Mouse (Mus musculus) forebrain, embryonic 16.5 days (tissue): Measurements from ENCODE around the gene Dnah2. TPM values are rescaled to one million over a fixed set of nuclear protein-coding genes. Genes with fewer than 3 reads are reported as not detected.

Experiments
- ATAC-seq: fragments of 200-750 bp; cut with Nextera tagmentation; 2 replicates; pipeline ENCODE4 v1.8.0; 2017; ENCODE audit warnings: mild to moderate bottlenecking, moderate library complexity
- H3K27ac ChIP-seq: fragments of 300-500 bp; sonication (generic); 2 replicates; pipeline ENCODE4 v1.5.1; 2014; ENCODE audit warnings: low read length, control low read depth
- H3K27me3 ChIP-seq: fragments of 300-500 bp; sonication (generic); replicated peaks from 2 replicates; pipeline ENCODE4 v1.6.1; 2014; ENCODE audit warnings: low read length; ENCODE audit not compliant: control insufficient read depth, insufficient read depth
- H3K36me3 ChIP-seq: fragments of 300-500 bp; sonication (generic); 2 replicates; pipeline ENCODE4 v1.6.1; 2014; ENCODE audit not compliant: control insufficient read depth, insufficient read depth
- H3K4me1 ChIP-seq: fragments of 300-500 bp; sonication (generic); replicated peaks from 2 replicates; pipeline ENCODE4 v1.6.1; 2014; ENCODE audit warnings: low read length; ENCODE audit not compliant: control insufficient read depth, insufficient read depth
- H3K4me2 ChIP-seq: fragments of 300-500 bp; sonication (generic); 2 replicates; pipeline ENCODE4 v1.6.1; 2014; ENCODE audit warnings: mild to moderate bottlenecking, low read length, control low read depth
- H3K4me3 ChIP-seq: fragments of 300-500 bp; sonication (generic); replicated peaks from 2 replicates; pipeline ENCODE4 v1.5.1; 2014; ENCODE audit warnings: mild to moderate bottlenecking, low read length, control low read depth
- H3K9ac ChIP-seq: fragments of 300-500 bp; sonication (generic); replicated peaks from 2 replicates; pipeline ENCODE4 v1.6.1; 2014; ENCODE audit warnings: low read depth, low read length, control low read depth
- H3K9me3 ChIP-seq: fragments of 300-500 bp; sonication (generic); 2 replicates; pipeline ENCODE4 v1.6.1; 2016; ENCODE audit warnings: low read length; ENCODE audit not compliant: control insufficient read depth
- WGBS: fragments of 180-500 bp; shearing (Covaris S2); extraction: QIAGEN DNeasy Blood & Tissue Kit; methylation state at CpG from one replicate; pipeline ENCODE4 v1.1.7; 2014; 5-methylcytosine and 5-hydroxymethylcytosine counted together
- polyA plus RNA-seq: library from polyadenylated mRNA; unstranded; fragments of >200 nt; fragmentation: Nextera tagmentation; extraction: Ambion mirVana; gene quantifications from 2 replicates; pipeline ENCODE4 v1.2.1, GENCODE M21; 2015

The Dnah2 gene
- polyA plus RNA-seq, 1 experiment from 2014 or later, result 3.7 TPM

GRCm38 (mm10) chr11:69575220-69575619 lies 26.3 kb upstream of the Dnah2 start:
- WGBS, result 64% methylated on average over 3 of the region's 3 CpGs
- Histone ChIP-seq H3K36me3 (0 out of 2 replicates have a peak, but pooled peaks cover 4% of the 10 kb centered on the region), H3K9me3 (no peaks in the 10 kb centered on the region), H3K4me2 (no peak overlapping the region), H3K27me3 (no peaks in the 10 kb centered on the region), H3K4me3 (no peak overlapping the region), H3K4me1 (peaks cover 27% of the 10 kb centered on the region), H3K9ac (no peak overlapping the region), H3K27ac (no peak overlapping the region)
- ATAC-seq, result no peak

- 84% methylated on average over 8 of the region's 8 CpGs for WGBS
Observed at GRCm38 (mm10) chr11:69565131-69565530, 16.2 kb upstream of the Dnah2 start.

GRCm38 (mm10) chr11:69564391-69564790 lies 15.5 kb upstream of the Dnah2 start:
- H3K27me3 ChIP-seq, result no peaks in the 10 kb centered on the region
- H3K4me1 ChIP-seq, result peaks cover 18% of the 10 kb centered on the region
- no peak overlapping the region for H3K9ac ChIP-seq
- H3K36me3 ChIP-seq, result peaks cover 2% of the 10 kb centered on the region; the same call in 1 of the 2 replicates
- 38% methylated on average over 3 of the region's 3 CpGs for WGBS
- no peak overlapping the region for H3K4me2 ChIP-seq
- no peak for ATAC-seq
- H3K9me3 ChIP-seq, result no peaks in the 10 kb centered on the region
- no peak overlapping the region for H3K4me3 ChIP-seq
- H3K27ac ChIP-seq, result no peak overlapping the region

More at GRCm38 (mm10) chr11:69565131-69565530, 16.2 kb upstream of the Dnah2 start:
- H3K9ac ChIP-seq, result no peak overlapping the region
- H3K36me3 ChIP-seq, result peaks cover 2% of the 10 kb centered on the region; the same call in 1 of the 2 replicates
- H3K9me3 ChIP-seq, result no peaks in the 10 kb centered on the region
- peaks cover 15% of the 10 kb centered on the region for H3K4me1 ChIP-seq
- no peak overlapping the region for H3K4me3 ChIP-seq
- no peak for ATAC-seq
- no peak overlapping the region for H3K4me2 ChIP-seq
- H3K27me3 ChIP-seq, result no peaks in the 10 kb centered on the region
- H3K27ac ChIP-seq, result no peak overlapping the region

- Histone ChIP-seq H3K27ac (no peak overlapping the region), H3K9ac (no peak overlapping the region), H3K36me3 (peaks cover 2% of the 10 kb centered on the region; the same call in 1 of the 2 replicates), H3K9me3 (no peaks in the 10 kb centered on the region), H3K4me3 (no peak overlapping the region), H3K4me2 (no peak overlapping the region), H3K4me1 (peaks cover 28% of the 10 kb centered on the region), H3K27me3 (no peaks in the 10 kb centered on the region)
- no peak for ATAC-seq
- WGBS, result 92% methylated on average over 13 of the region's 13 CpGs
Observed at GRCm38 (mm10) chr11:69563373-69563772, 14.5 kb upstream of the Dnah2 start.

- Histone ChIP-seq H3K27me3 (no peaks in the 10 kb centered on the region), H3K4me2 (peak overlapping the region; percentile 93), H3K9me3 (no peaks in the 10 kb centered on the region), H3K9ac (peak overlapping the region; percentile 36; the same call in 1 of the 2 replicates), H3K4me3 (peak overlapping the region; percentile 78), H3K4me1 (peaks cover 50% of the 10 kb centered on the region), H3K36me3 (no peaks in the 10 kb centered on the region), H3K27ac (peak overlapping the region; percentile 54)
- 20% methylated on average over 16 of the region's 16 CpGs for WGBS
- ATAC-seq, result peak; percentile 36
Observed at GRCm38 (mm10) chr11:69560896-69561854, 12.3 kb upstream of the Dnah2 start.

- H3K9me3 ChIP-seq, result no peaks in the 10 kb centered on the region
- no peaks in the 10 kb centered on the region for H3K27me3 ChIP-seq
- peak within 1 kb of the TSS; percentile 93 for H3K9ac ChIP-seq
- under 1% methylated on average over 59 of the region's 59 CpGs for WGBS
- H3K27ac ChIP-seq, result peak within 1 kb of the TSS; percentile 75
- no peaks in the 10 kb centered on the region for H3K36me3 ChIP-seq
- H3K4me1 ChIP-seq, result peaks cover 55% of the 10 kb centered on the region
- ATAC-seq, result peak; percentile 71
- peak within 1 kb of the TSS; percentile 78 for H3K4me3 ChIP-seq
- peak within 1 kb of the TSS; percentile 93 for H3K4me2 ChIP-seq
Observed at GRCm38 (mm10) chr11:69559851-69560765, 11.2 kb upstream of the Dnah2 start, which contains the start of gene Efnb3. Gene Efnb3, minus strand, starts transcription at chr11:69560205.

GRCm38 (mm10) chr11:69559183-69559582 lies 10.3 kb upstream of the Dnah2 start:
- Histone ChIP-seq H3K4me1 (peaks cover 56% of the 10 kb centered on the region), H3K9ac (peak overlapping the region; percentile 93), H3K27ac (peak overlapping the region; percentile 75; the same call in 1 of the 2 replicates), H3K27me3 (no peaks in the 10 kb centered on the region), H3K9me3 (no peaks in the 10 kb centered on the region), H3K4me3 (peak overlapping the region; percentile 78), H3K36me3 (0 out of 2 replicates have a peak, but pooled peaks cover under 1% of the 10 kb centered on the region), H3K4me2 (peak overlapping the region; percentile 93)
- 19% methylated on average over 5 of the region's 5 CpGs for WGBS
- ATAC-seq, result no peak

GRCm38 (mm10) chr11:69558756-69559155 lies 9.8 kb upstream of the Dnah2 start:
- no peak for ATAC-seq

More at GRCm38 (mm10) chr11:69558756-69559155, 9.8 kb upstream of the Dnah2 start:
- H3K27me3 ChIP-seq, result no peaks in the 10 kb centered on the region
- WGBS, result 57% methylated on average over 6 of the region's 6 CpGs
- no peak overlapping the region for H3K27ac ChIP-seq
- H3K4me3 ChIP-seq, result peak overlapping the region; percentile 78
- H3K9me3 ChIP-seq, result no peaks in the 10 kb centered on the region
- 0 out of 2 replicates have a peak, but pooled peaks cover 3% of the 10 kb centered on the region for H3K36me3 ChIP-seq
- peak overlapping the region; percentile 93 for H3K9ac ChIP-seq
- H3K4me1 ChIP-seq, result peaks cover 60% of the 10 kb centered on the region
- peak overlapping the region; percentile 93 for H3K4me2 ChIP-seq
